Mouse (Mus musculus) layer of hippocampus, adult 9-11 months (tissue): ENCODE measurements around the gene Tmem190.
"Not testable (repeated sequence)": the region's sequence is repeated elsewhere in the genome, so short reads cannot be mapped to it uniquely, and the experiment has no call there.

ENCODE experiments used
- DNase-seq: peaks from one replicate; pipeline ENCODE4 v3.0.0; 2022

The Tmem190 gene

DNA sequence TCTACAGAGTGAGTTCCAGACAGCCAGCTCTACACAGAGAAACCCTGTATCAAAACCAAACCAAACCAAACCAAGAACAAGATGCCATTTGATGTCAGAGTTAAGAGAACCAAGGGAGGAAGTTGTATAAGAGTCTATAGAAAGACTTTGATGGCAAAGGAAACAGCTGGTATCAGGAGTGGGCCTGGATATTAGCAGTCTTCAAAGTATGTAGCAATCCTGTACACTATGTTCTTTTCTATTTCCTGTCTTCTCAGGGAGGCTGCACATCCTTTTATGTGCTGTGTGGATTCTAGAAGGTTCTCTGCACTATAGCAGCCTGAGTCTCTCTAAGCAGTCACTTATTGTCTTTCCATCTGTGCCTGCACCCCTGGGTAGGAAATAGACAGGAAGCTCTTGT lies 33.8 kb downstream of the Tmem190 start:
- DNase-seq, result no peak

DNA sequence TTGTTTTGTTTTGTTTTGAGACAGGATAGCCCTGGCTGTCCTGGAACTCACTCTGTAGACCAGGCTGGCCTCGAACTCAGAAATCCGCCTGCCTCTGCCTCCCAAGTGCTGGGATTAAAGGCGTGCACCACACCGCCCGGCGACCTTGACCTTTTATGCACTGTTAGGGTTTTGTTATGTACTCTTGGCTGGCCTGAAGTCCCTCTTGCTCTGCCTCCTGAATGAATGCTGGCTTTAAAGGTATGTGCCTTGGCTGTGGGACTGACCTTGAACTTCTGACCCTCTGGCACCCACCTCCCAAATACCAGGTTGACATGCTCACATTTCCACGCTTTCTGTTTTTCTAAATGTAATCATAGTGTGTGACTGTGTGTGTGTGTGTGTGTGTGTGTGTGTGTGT lies 38.2 kb downstream of the Tmem190 start:
- DNase-seq, result not testable (repeated sequence)

DNA sequence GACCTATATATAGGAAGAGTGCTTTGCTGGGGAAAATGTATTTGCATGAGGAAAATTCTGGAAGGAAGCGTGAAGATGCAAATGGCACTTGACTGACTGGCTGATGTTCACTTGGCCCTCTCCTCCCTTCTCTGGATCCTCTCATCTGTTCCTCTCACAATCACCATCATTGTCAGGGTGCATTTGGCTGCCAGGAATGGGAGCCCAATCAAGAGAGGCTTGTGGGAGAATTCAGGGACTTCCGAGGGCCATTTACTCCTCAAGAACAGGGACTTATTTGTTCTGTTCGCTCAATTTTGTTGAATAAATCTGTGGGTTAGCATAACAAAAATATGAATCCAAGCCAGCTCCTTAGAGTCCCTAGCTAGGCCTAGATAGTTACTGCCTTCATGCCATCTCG lies 39.0 kb downstream of the Tmem190 start:
- DNase-seq, result peak; percentile 75

DNA sequence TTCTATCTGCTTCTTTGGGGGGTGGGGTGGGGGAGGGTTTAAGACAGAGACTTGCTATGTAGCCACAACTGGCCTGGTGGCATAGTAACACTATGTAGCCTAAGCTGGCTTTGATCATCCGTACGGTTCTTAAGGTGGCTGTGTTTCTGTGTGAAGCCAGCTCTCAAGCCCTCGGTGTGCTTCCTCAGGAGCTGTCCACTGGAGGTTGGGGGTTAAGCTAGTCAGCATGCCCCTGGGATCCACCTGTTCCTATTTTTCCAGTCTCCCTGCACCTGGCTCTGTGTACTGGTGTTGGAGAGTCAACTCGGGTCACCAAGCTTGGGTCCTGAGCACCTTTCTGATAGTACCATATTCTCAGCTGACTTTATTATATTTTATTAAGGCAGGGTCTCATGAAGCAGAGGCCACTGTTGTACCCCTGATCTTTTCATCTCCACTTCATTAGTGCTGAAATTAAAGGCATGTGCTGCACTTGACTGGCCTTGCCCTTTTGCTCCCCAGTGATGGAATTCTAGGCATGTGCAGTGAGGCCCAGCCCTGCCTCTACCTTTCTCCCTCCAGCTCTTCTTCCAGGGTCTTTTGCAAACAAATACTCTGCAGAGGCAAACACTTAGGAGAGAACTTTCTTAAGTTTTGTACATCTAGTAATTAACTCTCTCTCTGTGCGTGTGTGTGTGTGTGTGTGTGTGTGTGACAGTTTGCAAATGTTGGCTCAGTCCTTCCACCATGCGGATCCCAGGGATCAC lies 39.6 kb downstream of the Tmem190 start:
- DNase-seq, result no peak

DNA sequence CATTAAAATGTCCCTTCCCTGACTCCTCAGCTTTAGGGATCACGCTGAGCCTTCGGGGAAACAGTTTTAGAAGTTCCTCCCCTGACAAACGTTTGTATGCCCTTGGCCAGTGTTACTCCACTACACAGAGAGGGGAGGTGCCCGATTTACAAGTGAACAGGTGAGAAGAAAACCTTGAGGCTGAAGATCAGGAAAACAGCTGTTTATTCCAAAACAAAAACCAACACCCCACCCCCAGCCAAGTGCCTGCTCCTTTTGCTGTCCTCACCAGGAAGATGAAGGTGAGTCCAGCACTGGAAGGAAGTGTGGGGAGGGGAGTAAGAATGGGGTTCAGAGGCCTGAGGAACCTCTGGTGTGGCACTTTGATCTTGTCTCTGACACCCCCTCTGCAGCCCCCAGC lies 42.6 kb downstream of the Tmem190 start:
- DNase-seq, result no peak

DNA sequence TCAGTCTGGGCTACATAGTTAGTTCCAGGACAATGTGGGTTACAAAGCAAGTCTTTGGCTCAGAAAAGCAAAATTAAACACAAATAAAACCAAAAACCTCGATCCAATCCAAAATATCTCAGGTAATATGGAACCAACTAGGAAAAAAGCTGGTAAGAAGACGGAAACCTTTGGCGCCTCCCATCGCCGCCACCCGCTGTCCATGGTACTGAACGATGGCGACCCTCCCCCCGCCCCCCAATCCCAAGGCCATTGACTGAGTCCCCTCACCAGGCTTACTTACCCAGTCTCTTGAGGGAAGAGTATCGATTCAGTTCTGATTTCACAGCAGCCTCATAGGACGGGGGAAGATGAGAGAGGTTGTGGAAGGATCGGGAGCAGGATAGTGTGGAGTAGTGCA lies 47.7 kb downstream of the Tmem190 start:
- DNase-seq, result no peak
